Mouse (Mus musculus) testis, adult 2 months (tissue): ENCODE measurements around the gene C1qb.

ENCODE experiments used
- CTCF ChIP-seq: fragments of 200-500 bp; IDR thresholded peaks from 2 replicates; pipeline ENCODE4 v1.5.1; 2012; ENCODE audit warnings: low read depth, mild to moderate bottlenecking, inconsistent platforms, low read length, moderate library complexity; ENCODE audit not compliant: control insufficient read depth, insufficient read depth, insufficient replicate concordance
- POLR2A ChIP-seq: fragments of 200-500 bp; IDR thresholded peaks from 2 replicates; pipeline ENCODE4 v1.6.1; 2012; ENCODE audit warnings: low read depth, mild to moderate bottlenecking, inconsistent platforms, low read length, moderate library complexity; ENCODE audit not compliant: control insufficient read depth

- TF ChIP-seq CTCF (no peak), POLR2A (no peak)
Measured at GRCm38 (mm10) chr4:136899154-136899553, 13.2 kb upstream of the C1qb start.
